Mouse (Mus musculus) erythroblast, embryonic 14.5 days (primary cell): ENCODE measurements around the gene 4930426L09Rik. TPM values are rescaled to one million over a fixed set of nuclear protein-coding genes. Genes with fewer than 3 reads are reported as not detected.

ENCODE experiments used
- H3K27me3 ChIP-seq: 2 replicates; pipeline ENCODE4 v1.6.1; 2012; ENCODE audit warnings: inconsistent platforms; ENCODE audit not compliant: control insufficient read depth
- H3K36me3 ChIP-seq: 2 replicates; pipeline ENCODE4 v1.6.1; 2012; ENCODE audit warnings: mild to moderate bottlenecking, inconsistent platforms; ENCODE audit not compliant: control insufficient read depth
- H3K4me1 ChIP-seq: 2 replicates; pipeline ENCODE4 v1.6.1; 2012; ENCODE audit warnings: inconsistent platforms; ENCODE audit not compliant: control insufficient read depth
- H3K4me3 ChIP-seq: replicated peaks from 2 replicates; pipeline ENCODE3; 2012; ENCODE audit warnings: moderate library complexity, mild to moderate bottlenecking, inconsistent platforms
- H3K9me3 ChIP-seq: 2 replicates; pipeline ENCODE4 v1.6.1; 2012; ENCODE audit warnings: low read length, inconsistent platforms, mixed read lengths; ENCODE audit not compliant: control insufficient read depth
- GATA1 ChIP-seq: IDR thresholded peaks from 2 replicates; pipeline ENCODE4 v1.6.1; 2012; ENCODE audit warnings: low read length, inconsistent platforms, mixed read lengths
- TAL1 ChIP-seq: IDR thresholded peaks from 3 replicates; pipeline ENCODE4 v1.6.1; 2012; ENCODE audit warnings: low read length, inconsistent platforms, mixed read lengths
- polyA plus RNA-seq: library from polyadenylated mRNA; stranded (reverse); fragments of >175 nt; gene quantifications from 2 replicates; pipeline ENCODE4 v1.2.3, GENCODE M21; 2012

4930426L09Rik gene
- polyA plus RNA-seq, 1 experiment = not detected

DNA sequence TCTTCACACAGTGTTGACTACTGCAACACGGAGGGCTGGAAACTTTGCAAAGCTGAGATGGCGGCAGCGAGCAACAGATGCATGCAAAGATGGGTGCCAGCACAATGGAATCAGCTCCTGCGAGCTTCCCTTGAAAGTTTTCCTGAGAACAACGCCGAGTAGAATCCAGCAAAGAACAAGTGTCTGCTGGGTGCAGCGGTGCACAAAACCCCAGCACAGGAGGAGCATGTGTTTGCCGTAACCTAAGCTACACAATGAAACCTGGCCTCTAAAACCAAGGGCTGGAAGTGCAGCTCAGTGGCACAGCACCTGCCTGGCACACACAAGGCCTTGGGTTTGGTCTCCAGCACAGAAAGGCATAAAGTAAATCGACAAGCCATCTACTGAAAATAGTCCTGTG is 40.1 kb upstream of the 4930426L09Rik start:
- no peaks in the 10 kb centered on the region for H3K9me3 ChIP-seq
- no peak for TF ChIP-seq TAL1
- no peak for TF ChIP-seq GATA1
- no peak overlapping the region for H3K4me3 ChIP-seq
- peaks cover 9% of the 10 kb centered on the region for H3K36me3 ChIP-seq
- no peaks in the 10 kb centered on the region for H3K27me3 ChIP-seq
- peaks cover 83% of the 10 kb centered on the region for H3K4me1 ChIP-seq

DNA sequence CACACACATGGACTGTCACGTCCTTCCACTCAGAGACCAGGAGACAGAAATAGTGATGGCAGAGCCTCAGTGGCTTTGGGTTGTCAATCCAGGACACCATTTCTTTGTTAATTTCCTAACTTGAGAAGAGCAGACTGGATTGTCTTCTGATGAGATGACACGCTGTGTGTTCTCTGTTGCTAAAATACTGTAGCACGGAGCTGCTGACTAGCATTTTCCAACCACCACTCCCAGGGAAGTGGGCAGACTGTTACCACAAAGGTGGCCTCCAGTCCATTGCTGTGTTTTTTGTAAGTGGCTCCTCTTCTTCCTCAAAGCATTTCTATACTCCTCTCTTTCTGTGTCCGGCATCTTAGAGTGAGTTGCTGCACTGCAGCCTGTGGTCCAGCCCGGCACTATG is 39.6 kb upstream of the 4930426L09Rik start:
- Histone ChIP-seq H3K4me3 (no peak overlapping the region), H3K36me3 (peaks cover 9% of the 10 kb centered on the region), H3K9me3 (no peaks in the 10 kb centered on the region), H3K4me1 (peaks cover 83% of the 10 kb centered on the region), H3K27me3 (no peaks in the 10 kb centered on the region)
- no peak for TF ChIP-seq GATA1
- no peak for TF ChIP-seq TAL1

DNA sequence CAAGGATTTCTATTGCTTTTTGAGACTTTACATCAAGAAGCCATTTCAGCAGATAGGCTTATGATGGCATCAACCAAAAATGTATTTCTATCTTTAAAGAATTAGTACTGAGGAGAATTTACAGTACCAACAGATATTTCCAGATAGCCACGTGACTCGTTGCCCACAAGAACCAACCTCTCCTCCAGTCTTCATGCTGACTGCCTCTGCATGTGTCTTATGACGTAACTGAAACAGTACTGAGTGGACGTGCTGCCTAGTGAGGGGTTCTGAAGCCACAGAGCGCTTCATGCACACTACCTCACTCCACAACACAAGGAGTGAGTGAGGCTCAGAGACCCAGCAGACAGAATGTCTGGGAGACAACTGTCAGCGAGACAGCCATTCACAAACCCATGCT is 39.1 kb upstream of the 4930426L09Rik start:
- H3K4me3 ChIP-seq = no peak overlapping the region
- H3K4me1 ChIP-seq = peaks cover 82% of the 10 kb centered on the region

DNA sequence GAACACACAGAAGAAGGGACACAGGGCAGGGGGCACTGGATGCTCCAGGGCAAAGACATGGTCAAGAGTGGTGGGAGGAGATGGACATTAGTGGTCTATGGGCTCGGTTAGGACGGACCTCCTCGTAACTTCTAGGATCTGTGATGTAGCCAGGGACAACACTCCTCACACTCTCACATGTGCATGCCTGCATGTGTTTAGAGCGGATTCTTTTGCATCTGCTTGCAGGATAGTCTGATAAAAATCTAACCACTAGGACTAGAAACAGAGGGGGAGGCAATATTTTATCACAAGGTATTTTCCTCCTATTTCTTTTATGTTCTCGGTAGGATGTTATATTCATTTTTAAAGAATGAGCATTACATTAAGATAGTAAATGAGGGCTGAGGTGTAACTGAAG is 38.6 kb upstream of the 4930426L09Rik start:
- H3K4me3 ChIP-seq = no peak overlapping the region
- no peaks in the 10 kb centered on the region for H3K9me3 ChIP-seq
- H3K4me1 ChIP-seq = peaks cover 77% of the 10 kb centered on the region
- no peaks in the 10 kb centered on the region for H3K27me3 ChIP-seq
- no peak for TF ChIP-seq TAL1
- no peak for TF ChIP-seq GATA1
- peaks cover 9% of the 10 kb centered on the region for H3K36me3 ChIP-seq

More for the DNA sequence above, 39.1 kb upstream of the 4930426L09Rik start:
- no peaks in the 10 kb centered on the region for H3K27me3 ChIP-seq
- TF ChIP-seq TAL1 (no peak), GATA1 (no peak)
- peaks cover 9% of the 10 kb centered on the region for H3K36me3 ChIP-seq
- H3K9me3 ChIP-seq = no peaks in the 10 kb centered on the region

DNA sequence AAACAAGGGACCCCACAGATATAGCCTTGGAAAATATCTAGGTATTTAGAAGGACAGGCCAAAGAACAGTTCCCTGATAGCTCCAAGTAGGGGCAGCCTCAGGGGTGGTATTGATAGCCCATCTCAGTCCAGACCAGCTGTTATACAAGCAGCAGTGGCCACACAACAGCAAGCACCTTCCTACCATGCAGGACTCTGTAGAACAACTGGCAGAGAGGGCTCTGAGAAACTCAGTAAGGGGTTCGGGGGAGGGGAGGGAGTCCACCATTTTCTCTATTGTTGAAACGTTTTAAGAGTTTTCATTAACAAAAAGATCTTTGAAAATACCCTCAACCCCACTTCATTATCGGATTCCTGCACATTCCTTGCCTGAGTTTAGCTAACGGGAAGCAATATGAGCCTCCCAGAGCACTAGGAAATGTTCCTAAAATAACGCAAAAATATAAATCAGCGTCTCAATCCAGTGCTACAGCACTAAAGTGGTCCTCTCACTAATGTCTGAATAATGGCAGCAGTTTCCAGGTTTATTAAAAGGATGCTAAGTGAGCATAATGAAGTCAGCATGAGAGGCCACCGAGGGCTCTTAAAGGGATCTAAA is 37.7 kb upstream of the 4930426L09Rik start:
- H3K9me3 ChIP-seq = 0 out of 2 replicates have a peak, but pooled peaks cover 2% of the 10 kb centered on the region
- no peak for TF ChIP-seq GATA1
- TF ChIP-seq TAL1 = no peak
- H3K36me3 ChIP-seq = peaks cover 13% of the 10 kb centered on the region
- no peaks in the 10 kb centered on the region for H3K27me3 ChIP-seq
- H3K4me3 ChIP-seq = no peak overlapping the region
- H3K4me1 ChIP-seq = peaks cover 71% of the 10 kb centered on the region

DNA sequence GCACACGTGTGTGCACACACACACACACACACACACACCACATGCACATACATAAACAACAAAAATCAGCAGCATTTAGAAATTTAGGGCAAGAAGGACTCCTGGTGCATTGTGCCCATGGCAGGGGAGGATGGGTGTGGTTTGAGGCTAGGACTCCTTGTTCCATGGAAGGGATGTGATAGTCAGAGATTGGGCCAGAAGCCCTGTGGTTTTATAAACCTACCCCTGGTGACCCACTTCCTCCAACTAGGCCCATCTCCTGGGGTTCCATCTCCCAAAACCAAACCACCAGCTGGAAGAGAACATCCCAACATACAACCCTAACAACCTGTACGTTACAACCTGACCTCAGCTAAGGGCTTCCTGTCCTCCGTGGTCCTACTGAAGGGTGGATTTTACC is 35.6 kb upstream of the 4930426L09Rik start:
- TF ChIP-seq GATA1 (no peak), TAL1 (no peak)
- Histone ChIP-seq H3K9me3 (0 out of 2 replicates have a peak, but pooled peaks cover 2% of the 10 kb centered on the region), H3K4me3 (no peak overlapping the region), H3K36me3 (peaks cover 21% of the 10 kb centered on the region), H3K4me1 (peaks cover 68% of the 10 kb centered on the region), H3K27me3 (no peaks in the 10 kb centered on the region)

DNA sequence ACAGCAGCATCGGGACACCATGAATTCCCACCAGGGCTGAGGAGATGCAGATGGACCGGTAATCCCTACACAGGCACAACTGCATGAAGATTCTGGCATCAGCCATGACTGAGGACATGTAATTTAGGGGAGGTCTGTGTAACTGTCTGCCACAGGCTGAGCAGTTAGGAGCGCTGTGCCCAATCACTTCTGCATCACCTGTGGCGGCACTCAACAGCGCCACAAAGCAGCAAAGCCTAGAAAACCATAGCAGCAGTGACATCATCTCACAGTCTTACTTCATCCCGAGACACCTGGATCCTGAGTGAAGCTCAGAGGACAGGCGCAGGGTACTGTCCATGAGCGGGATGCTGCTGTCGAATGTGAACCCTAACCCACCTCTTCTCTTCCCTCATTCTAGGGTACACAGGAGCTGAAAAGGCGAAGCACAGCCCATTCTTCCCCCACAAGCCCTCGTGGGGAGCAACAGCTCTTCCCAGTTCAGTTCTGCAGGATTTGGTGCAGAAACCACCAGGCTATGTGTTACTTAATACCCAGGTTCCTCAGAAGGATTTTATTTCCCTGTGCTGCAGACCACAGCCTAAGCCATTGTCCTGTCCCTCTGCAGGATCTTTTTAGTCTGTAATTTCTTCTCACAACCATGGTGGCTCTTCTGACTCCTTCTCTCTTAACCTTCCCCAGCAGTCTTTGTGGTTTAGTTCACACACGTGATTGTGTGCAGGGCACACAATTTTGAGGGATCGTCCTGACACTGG is 34.7 kb upstream of the 4930426L09Rik start:
- H3K4me1 ChIP-seq = peaks cover 69% of the 10 kb centered on the region
- TF ChIP-seq GATA1 (no peak), TAL1 (no peak)
- peaks cover 21% of the 10 kb centered on the region for H3K36me3 ChIP-seq
- H3K9me3 ChIP-seq = 0 out of 2 replicates have a peak, but pooled peaks cover 2% of the 10 kb centered on the region
- no peaks in the 10 kb centered on the region for H3K27me3 ChIP-seq
- H3K4me3 ChIP-seq = no peak overlapping the region

DNA sequence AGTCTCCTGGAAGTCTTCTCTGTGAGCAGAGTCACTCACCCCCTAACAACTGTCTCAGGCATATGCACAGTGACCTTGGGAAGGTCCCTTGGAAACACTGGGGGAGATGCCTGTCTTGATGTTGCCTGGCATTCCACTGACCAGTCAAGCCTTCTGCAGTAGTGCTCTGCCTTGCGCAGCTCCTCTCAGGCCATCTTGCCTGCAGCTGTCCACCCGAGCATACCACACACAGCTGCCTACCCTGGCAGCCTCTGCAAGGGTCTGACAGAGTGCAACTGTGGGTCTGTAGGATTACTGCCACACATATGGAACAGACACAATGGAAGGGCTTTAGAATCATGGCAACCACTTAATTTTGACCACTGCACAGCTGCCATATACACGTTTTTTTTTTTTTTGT is 33.0 kb upstream of the 4930426L09Rik start:
- no peak for TF ChIP-seq TAL1
- no peak for TF ChIP-seq GATA1
- Histone ChIP-seq H3K27me3 (no peaks in the 10 kb centered on the region), H3K4me3 (no peak overlapping the region), H3K9me3 (0 out of 2 replicates have a peak, but pooled peaks cover 2% of the 10 kb centered on the region), H3K4me1 (peaks cover 71% of the 10 kb centered on the region), H3K36me3 (peaks cover 19% of the 10 kb centered on the region)

DNA sequence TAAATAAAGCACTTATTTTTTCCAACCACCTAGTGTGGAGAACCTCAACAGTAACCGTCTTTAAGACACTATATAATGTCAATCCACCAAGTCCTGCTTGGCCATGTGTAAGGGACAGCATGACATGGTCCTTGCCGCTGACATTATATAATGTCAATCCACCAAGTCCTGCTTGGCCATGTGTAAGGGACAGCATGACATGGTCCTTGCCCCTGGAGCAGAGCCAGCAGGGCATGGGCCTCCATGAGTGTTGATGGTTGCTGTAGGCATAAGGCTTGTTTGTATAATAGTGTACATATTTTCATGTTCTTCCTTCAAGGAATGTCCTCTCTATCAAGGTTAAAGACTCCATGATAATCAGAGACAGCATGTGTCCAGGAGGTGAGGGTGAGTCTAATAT is 32.2 kb upstream of the 4930426L09Rik start:
- H3K9me3 ChIP-seq = 0 out of 2 replicates have a peak, but pooled peaks cover 2% of the 10 kb centered on the region
- H3K4me1 ChIP-seq = peaks cover 78% of the 10 kb centered on the region
- TF ChIP-seq GATA1 (no peak), TAL1 (no peak)
- peaks cover 23% of the 10 kb centered on the region for H3K36me3 ChIP-seq
- no peak overlapping the region for H3K4me3 ChIP-seq
- no peaks in the 10 kb centered on the region for H3K27me3 ChIP-seq
